Comparison of ENCODE assay signal across 10 mouse cellular contexts in the genomic region with DNA sequence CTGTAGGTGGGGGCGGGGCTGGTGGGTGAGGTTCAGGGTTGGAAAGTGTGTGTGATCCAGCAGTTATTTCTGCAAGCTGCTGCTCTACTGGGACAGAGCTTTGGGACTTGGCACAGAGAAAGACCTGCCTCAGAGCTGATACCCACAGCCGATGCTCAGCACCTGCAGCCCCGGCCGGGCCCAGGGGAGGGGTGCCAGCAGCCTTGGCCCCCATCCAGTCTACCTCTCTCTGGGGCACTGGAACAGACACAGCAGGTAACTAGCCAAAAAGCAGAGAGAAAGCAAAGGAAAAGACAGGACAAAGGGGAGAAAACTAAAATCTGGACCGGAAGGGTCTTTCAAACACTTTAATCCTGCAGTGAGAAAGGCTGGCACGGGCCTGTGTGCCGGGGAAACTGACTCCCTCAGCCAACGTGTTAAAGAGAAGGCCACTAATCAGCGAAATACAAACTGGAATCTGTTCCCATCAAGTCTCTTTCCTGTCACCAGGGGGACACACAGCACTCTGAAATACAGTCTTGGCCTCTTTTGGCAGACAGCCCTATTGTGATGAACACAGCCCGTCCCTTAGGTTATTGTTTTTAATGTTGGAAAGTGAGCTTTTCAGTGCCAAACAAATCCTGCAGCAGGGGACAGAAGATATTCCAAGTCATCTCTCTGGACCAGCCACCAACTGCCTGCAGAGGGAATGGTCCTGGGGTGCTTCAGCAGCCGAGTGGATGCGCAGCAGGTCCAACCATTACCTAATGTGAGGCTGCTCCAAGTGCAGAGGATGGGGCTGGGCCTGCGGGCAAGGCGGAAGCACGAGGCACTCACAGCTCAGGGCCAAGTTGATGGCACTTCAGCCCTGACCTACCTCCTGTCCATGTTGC. TPM values are rescaled to one million over a fixed set of nuclear protein-coding genes. Genes with fewer than 3 reads are reported as not detected.
DNase-seq lines count a peak whose midpoint lies in the region; ATAC-seq and TF ChIP-seq lines count a peak whose summit lies in the region.
"Had no signal": no experiment of that assay in that cellular context is flagged by ENCODE, and none has a peak within 500 bp of the region (broad histone marks: within the 10 kb centered on the region; RNA-seq: fewer than 3 reads in every experiment).

No protein-coding gene starts in this region.

- H3K9me3 ChIP-seq in midbrain, embryonic 12.5 days: no peaks in the 10 kb centered on the region
- H3K9me3 ChIP-seq: lung, embryonic 15.5 days had no signal

- no peak for ATAC-seq in cerebellum, adult (ENCODE audit: insufficient number of reproducible peaks, low FRiP score, low TSS enrichment)
- no peak for ATAC-seq in midbrain, embryonic 12.5 days (ENCODE audit: low FRiP score, low read depth)

- H3K4me3 ChIP-seq in layer of hippocampus, adult 2 months: no peak overlapping the region
- H3K4me3 ChIP-seq in midbrain, embryonic 12.5 days: no peak overlapping the region
- H3K4me3 ChIP-seq: lung, embryonic 15.5 days had no signal

- no peak overlapping the region; the same call in 1 of the 2 replicates for H3K9ac ChIP-seq in midbrain, embryonic 12.5 days (replicated peaks)
- H3K9ac ChIP-seq: lung, embryonic 15.5 days had no signal

- peak; percentile 55 for DNase-seq in cerebellum, adult 11 months
- no peak for DNase-seq in layer of hippocampus, adult 2 months (ENCODE audit: low spot score in 2 of 2)
- DNase-seq in layer of hippocampus, adult 8-10 months (ENCODE audit: low spot score in 2 of 2): no peak
- DNase-seq in cerebellum, adult 9-11 months: peak; percentile 76
- DNase-seq in kidney, postnatal 10 days: no peak
- no peak for DNase-seq in testis, postnatal 14 days (ENCODE audit: low spot score)
- DNase-seq: heart, postnatal 10 days had no signal

- H3K36me3 ChIP-seq in midbrain, embryonic 12.5 days: peaks cover 37% of the 10 kb centered on the region

- peaks cover 56% of the 10 kb centered on the region for H3K4me1 ChIP-seq in midbrain, embryonic 12.5 days

- TF ChIP-seq CTCF in layer of hippocampus, adult 2 months (conservative IDR thresholded peaks at IDR 0.05): peak; percentile 73

- no peak overlapping the region for H3K4me2 ChIP-seq in midbrain, embryonic 12.5 days (replicated peaks)
- H3K4me2 ChIP-seq: lung, embryonic 15.5 days had no signal

- 87% methylated on average over 15 of the region's 15 CpGs for WGBS in midbrain, embryonic 12.5 days

- H3K27ac ChIP-seq in layer of hippocampus, adult 2 months: peak overlapping the region; percentile 62; the same call in 1 of the 2 replicates
- peak overlapping the region; percentile 11; the same call in 1 of the 2 replicates for H3K27ac ChIP-seq in midbrain, embryonic 12.5 days (replicated peaks)
- H3K27ac ChIP-seq: lung, embryonic 15.5 days had no signal

- no peaks in the 10 kb centered on the region for H3K27me3 ChIP-seq in midbrain, embryonic 12.5 days
- H3K27me3 ChIP-seq: lung, embryonic 15.5 days had no signal

RNA-seq across cellular contexts. Expression of a gene that starts 49.4 kb away (rescaled TPM):
- total RNA-seq in layer of hippocampus, adult 2 months (2021): 10 to 100 TPM; 88.0 to 91.2 TPM
- total RNA-seq in layer of hippocampus, adult 8-10 months (2022): 10 to 100 TPM; 63.1 to 86.1 (median 73.9) TPM
- 1.5 and 1.8 TPM in 2 replicates for polyA plus RNA-seq in midbrain, embryonic 12.5 days (2016; fragmentation: Nextera tagmentation; extraction: Ambion mirVana)

Comparison
In these comparisons a context has a peak if more than half of its experiments do, and no peak if none do; other contexts are left out.
1. DNase-seq: peak in cerebellum, adult 11 months (single experiment) and cerebellum, adult 9-11 months (single experiment); none in layer of hippocampus, adult 2 months (0 of 2), layer of hippocampus, adult 8-10 months (0 of 2), kidney, postnatal 10 days (single experiment) and testis, postnatal 14 days (single experiment).